Mouse (Mus musculus) testis, adult 2 months (tissue): ENCODE data around the gene Ccne1. TPM values are rescaled to one million over a fixed set of nuclear protein-coding genes. Genes with fewer than 3 reads are reported as not detected.

ENCODE experiments used
- H3K27ac ChIP-seq: fragments of 200-500 bp; 2 replicates; pipeline ENCODE4 v1.5.1; 2012; ENCODE audit warnings: low read depth, low read length; ENCODE audit not compliant: control insufficient read depth, insufficient read depth
- H3K27me3 ChIP-seq: fragments of 200-500 bp; 2 replicates; pipeline ENCODE4 v1.6.1; 2012; ENCODE audit warnings: mild to moderate bottlenecking, low read length, moderate library complexity; ENCODE audit not compliant: control insufficient read depth, insufficient read depth
- H3K36me3 ChIP-seq: fragments of 200-500 bp; 2 replicates; pipeline ENCODE4 v1.6.1; 2012; ENCODE audit warnings: mild to moderate bottlenecking, low read length; ENCODE audit not compliant: control insufficient read depth, insufficient read depth
- H3K4me1 ChIP-seq: fragments of 200-500 bp; 2 replicates; pipeline ENCODE4 v1.6.1; 2012; ENCODE audit warnings: low read length; ENCODE audit not compliant: control insufficient read depth, insufficient read depth
- H3K4me3 ChIP-seq: fragments of 200-500 bp; 2 replicates; pipeline ENCODE4 v1.5.1; 2012; ENCODE audit warnings: low read depth, mild to moderate bottlenecking, low read length, moderate library complexity, mixed read lengths; ENCODE audit not compliant: control insufficient read depth
- CTCF ChIP-seq: fragments of 200-500 bp; IDR thresholded peaks from 2 replicates; pipeline ENCODE4 v1.5.1; 2012; ENCODE audit warnings: low read depth, mild to moderate bottlenecking, inconsistent platforms, low read length, moderate library complexity; ENCODE audit not compliant: control insufficient read depth, insufficient read depth, insufficient replicate concordance
- POLR2A ChIP-seq: fragments of 200-500 bp; IDR thresholded peaks from 2 replicates; pipeline ENCODE4 v1.6.1; 2012; ENCODE audit warnings: low read depth, mild to moderate bottlenecking, inconsistent platforms, low read length, moderate library complexity; ENCODE audit not compliant: control insufficient read depth
- polyA plus RNA-seq: library from polyadenylated mRNA; depleted of rRNA; stranded (reverse); fragments of >200 nt; gene quantifications from 2 replicates; pipeline ENCODE4 v1.2.3, GENCODE M21; 2012

Ccne1 gene
- polyA plus RNA-seq, 1 experiment = 5.7 TPM

- Histone ChIP-seq H3K27me3 (no peaks in the 10 kb centered on the region), H3K4me1 (peaks cover 26% of the 10 kb centered on the region), H3K27ac (no peak overlapping the region), H3K4me3 (no peak overlapping the region), H3K36me3 (no peaks in the 10 kb centered on the region)
- no peak for TF ChIP-seq POLR2A
- TF ChIP-seq CTCF = no peak
Measured at GRCm38 (mm10) chr7:38082971-38083370, 24.4 kb downstream of the Ccne1 start.

DNA sequence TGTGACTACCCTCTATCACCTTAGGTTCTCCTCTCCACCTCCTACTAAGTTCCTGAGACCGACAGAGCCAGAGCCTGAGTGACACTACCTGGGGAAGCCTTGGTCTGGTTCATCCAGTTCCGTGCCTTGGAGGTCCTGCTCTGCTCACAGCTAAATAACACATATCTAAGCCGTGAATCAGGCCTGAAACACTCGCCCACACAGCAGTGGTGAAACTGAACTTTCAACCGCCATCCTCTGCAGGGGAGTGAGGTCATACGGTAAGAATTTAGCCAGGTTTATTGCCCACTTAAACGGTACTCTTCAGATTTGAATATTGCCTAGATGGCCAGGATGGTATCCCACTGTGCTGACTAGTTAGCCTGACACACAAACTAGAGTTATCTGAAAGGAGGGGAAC lies 30.1 kb downstream of the Ccne1 start:
- H3K27me3 ChIP-seq = no peaks in the 10 kb centered on the region
- H3K27ac ChIP-seq = no peak overlapping the region
- no peak for TF ChIP-seq CTCF
- H3K36me3 ChIP-seq = no peaks in the 10 kb centered on the region
- peaks cover 8% of the 10 kb centered on the region for H3K4me1 ChIP-seq
- H3K4me3 ChIP-seq = no peak overlapping the region

DNA sequence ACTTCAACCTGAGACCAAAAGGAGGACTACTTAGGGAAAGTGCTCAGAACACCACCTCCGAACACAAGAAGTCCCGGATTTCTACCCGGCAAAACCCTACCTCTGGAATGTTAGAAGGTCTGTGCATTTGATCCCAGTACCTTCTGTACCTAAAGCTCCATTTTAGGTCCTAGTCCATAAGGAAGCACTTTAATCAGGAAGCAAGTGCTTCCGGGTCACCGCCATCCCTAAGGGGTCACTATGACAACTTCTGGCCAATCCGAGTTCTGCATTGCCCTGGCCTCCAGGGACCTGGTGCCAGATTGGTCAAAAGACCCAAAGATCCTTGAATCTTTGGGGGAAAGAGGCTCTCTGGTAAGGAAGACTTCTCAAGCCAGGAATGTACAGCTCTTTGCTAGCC lies 31.8 kb downstream of the Ccne1 start:
- peak overlapping the region; percentile 77 for H3K27ac ChIP-seq
- H3K4me3 ChIP-seq = peak overlapping the region; percentile 78
- TF ChIP-seq CTCF = no peak
- TF ChIP-seq POLR2A = peak; percentile 42; the same call in 1 of the 2 replicates

DNA sequence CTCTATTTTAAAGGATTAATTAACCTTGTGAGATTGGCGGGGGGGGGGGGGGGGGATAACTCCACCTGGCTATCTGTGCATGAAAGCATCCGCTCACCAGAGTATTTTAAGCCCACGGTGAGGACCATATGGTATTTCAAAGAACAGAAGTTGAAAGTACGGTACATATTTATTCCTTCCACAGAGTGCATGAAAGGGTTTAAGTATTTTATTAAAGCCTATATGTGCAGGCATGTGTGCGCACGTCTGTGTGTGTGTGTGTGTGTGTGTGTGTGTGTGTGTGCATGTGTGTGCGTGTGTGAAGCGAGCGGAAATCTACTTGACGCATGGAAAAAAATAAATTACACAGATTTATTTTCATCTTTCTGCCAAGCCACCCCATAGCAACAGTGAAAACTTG lies 32.4 kb downstream of the Ccne1 start:
- Histone ChIP-seq H3K4me3 (peak overlapping the region; percentile 31), H3K4me1 (peaks cover 13% of the 10 kb centered on the region), H3K27me3 (no peaks in the 10 kb centered on the region), H3K36me3 (no peaks in the 10 kb centered on the region), H3K27ac (no peak overlapping the region)
- TF ChIP-seq CTCF (no peak), POLR2A (no peak)

More for the DNA sequence above, 31.8 kb downstream of the Ccne1 start:
- Histone ChIP-seq H3K36me3 (no peaks in the 10 kb centered on the region), H3K4me1 (peaks cover 11% of the 10 kb centered on the region), H3K27me3 (no peaks in the 10 kb centered on the region)

- no peak for TF ChIP-seq POLR2A
- TF ChIP-seq CTCF = no peak
- Histone ChIP-seq H3K36me3 (no peaks in the 10 kb centered on the region), H3K27me3 (no peaks in the 10 kb centered on the region), H3K4me3 (peak overlapping the region; percentile 0; the same call in 1 of the 2 replicates), H3K4me1 (peaks cover 17% of the 10 kb centered on the region), H3K27ac (no peak overlapping the region)
Measured at GRCm38 (mm10) chr7:38074514-38074913, 32.8 kb downstream of the Ccne1 start.

DNA sequence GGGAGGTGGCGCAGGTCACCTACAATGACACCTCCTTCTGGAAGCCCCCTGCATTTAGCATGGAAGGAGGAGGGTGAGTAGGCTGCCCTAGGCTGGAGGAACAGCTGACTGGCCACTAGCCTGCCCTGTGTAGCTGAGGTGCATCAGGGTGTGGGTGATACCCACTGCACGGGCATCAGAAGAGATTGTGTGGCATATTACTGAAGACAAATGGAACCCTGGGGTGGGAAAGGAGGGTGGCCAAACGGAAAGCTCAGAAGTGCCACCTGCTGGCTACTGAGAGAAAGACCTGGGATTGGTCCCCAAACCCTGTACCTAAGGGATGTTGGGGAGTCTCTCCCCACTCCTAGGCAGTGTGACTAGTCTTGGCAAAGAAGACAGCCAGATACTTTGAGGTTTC lies 33.6 kb downstream of the Ccne1 start:
- H3K27ac ChIP-seq = no peak overlapping the region
- H3K4me3 ChIP-seq = no peak overlapping the region; the same call in 1 of the 2 replicates
- peaks cover 19% of the 10 kb centered on the region for H3K4me1 ChIP-seq
- peak; percentile 43; the same call in 1 of the 2 replicates for TF ChIP-seq CTCF
- TF ChIP-seq POLR2A = no peak
- no peaks in the 10 kb centered on the region for H3K36me3 ChIP-seq
- no peaks in the 10 kb centered on the region for H3K27me3 ChIP-seq

DNA sequence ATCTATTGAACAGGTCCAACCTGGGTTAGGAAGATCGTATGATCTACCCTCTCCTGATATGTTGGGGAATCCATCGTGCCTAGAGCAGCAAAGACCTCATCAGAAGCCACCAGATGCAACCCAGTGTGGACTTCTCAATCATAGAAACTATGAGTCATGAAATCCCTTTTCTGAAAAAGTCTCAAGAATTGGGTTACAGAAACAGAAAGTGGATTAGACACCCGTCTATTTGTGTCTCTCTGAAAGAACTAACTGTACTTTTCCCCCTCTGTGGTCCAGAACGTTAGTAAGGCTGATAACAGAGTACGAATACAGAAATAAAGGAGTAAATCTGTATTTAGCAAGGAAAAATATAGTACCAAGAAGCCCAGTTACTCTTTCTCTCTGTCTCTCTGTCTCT lies 36.3 kb downstream of the Ccne1 start:
- Histone ChIP-seq H3K4me3 (peak overlapping the region; percentile 19; the same call in 1 of the 2 replicates), H3K36me3 (no peaks in the 10 kb centered on the region), H3K4me1 (peaks cover 17% of the 10 kb centered on the region), H3K27me3 (no peaks in the 10 kb centered on the region), H3K27ac (no peak overlapping the region)
- no peak for TF ChIP-seq POLR2A
- no peak for TF ChIP-seq CTCF

- Histone ChIP-seq H3K4me3 (peak overlapping the region; percentile 65), H3K36me3 (no peaks in the 10 kb centered on the region), H3K4me1 (peaks cover 16% of the 10 kb centered on the region), H3K27ac (no peak overlapping the region), H3K27me3 (no peaks in the 10 kb centered on the region)
- TF ChIP-seq POLR2A (no peak), CTCF (no peak)
Measured at GRCm38 (mm10) chr7:38070663-38071062, 36.7 kb downstream of the Ccne1 start.
